Mouse (Mus musculus) lung, postnatal 14 days (tissue): ENCODE results near the gene Otud7b.
A peak's percentile ranks its signal among the peaks of the same experiment; 100 is the strongest.

ENCODE experiments used
- DNase-seq: peaks from one replicate; pipeline ENCODE4 v3.0.0; 2021

The Otud7b gene

GRCm38 (mm10) chr3:96087219-96087618 is 17.1 kb upstream of the Otud7b start:
- DNase-seq = no peak

GRCm38 (mm10) chr3:96087801-96088200 is 16.5 kb upstream of the Otud7b start:
- no peak for DNase-seq

GRCm38 (mm10) chr3:96089882-96090489 is 14.3 kb upstream of the Otud7b start:
- DNase-seq = no peak

- no peak for DNase-seq
Observed at GRCm38 (mm10) chr3:96091146-96091545, 13.2 kb upstream of the Otud7b start.

- DNase-seq = no peak
Observed at GRCm38 (mm10) chr3:96091966-96092365, 12.4 kb upstream of the Otud7b start.

GRCm38 (mm10) chr3:96093509-96093908 is 10.8 kb upstream of the Otud7b start:
- no peak for DNase-seq

GRCm38 (mm10) chr3:96094203-96094602 is 10.1 kb upstream of the Otud7b start:
- no peak for DNase-seq

- no peak for DNase-seq
Observed at GRCm38 (mm10) chr3:96098168-96098567, 6.2 kb upstream of the Otud7b start.

GRCm38 (mm10) chr3:96098616-96099267 is 5.6 kb upstream of the Otud7b start:
- DNase-seq = peak; percentile 75

GRCm38 (mm10) chr3:96102100-96102872 is 2.0 kb upstream of the Otud7b start:
- peak; percentile 62 for DNase-seq

GRCm38 (mm10) chr3:96103901-96104260 is 446 bp upstream of the Otud7b start:
- DNase-seq = no peak

GRCm38 (mm10) chr3:96105232-96105747 is 963 bp downstream of the Otud7b start:
- no peak for DNase-seq

GRCm38 (mm10) chr3:96106151-96106550 is 1.8 kb downstream of the Otud7b start:
- no peak for DNase-seq

- DNase-seq = no peak
Observed at GRCm38 (mm10) chr3:96108315-96108714, 4.0 kb downstream of the Otud7b start.

- DNase-seq = peak; percentile 37
Observed at GRCm38 (mm10) chr3:96113251-96113650, 8.9 kb downstream of the Otud7b start.

- DNase-seq = no peak
Observed at GRCm38 (mm10) chr3:96118142-96118541, 13.8 kb downstream of the Otud7b start.

GRCm38 (mm10) chr3:96118702-96119101 is 14.4 kb downstream of the Otud7b start:
- no peak for DNase-seq

GRCm38 (mm10) chr3:96124235-96124634 is 19.9 kb downstream of the Otud7b start:
- DNase-seq = no peak

GRCm38 (mm10) chr3:96128128-96128527 is 23.8 kb downstream of the Otud7b start:
- DNase-seq = no peak

GRCm38 (mm10) chr3:96132478-96132877 is 28.2 kb downstream of the Otud7b start:
- DNase-seq = no peak

GRCm38 (mm10) chr3:96133327-96133905 is 29.1 kb downstream of the Otud7b start:
- peak; percentile 11 for DNase-seq

GRCm38 (mm10) chr3:96135011-96135410 is 30.7 kb downstream of the Otud7b start:
- peak; percentile 41 for DNase-seq

- DNase-seq = peak; percentile 68
Observed at GRCm38 (mm10) chr3:96147950-96148349, 43.6 kb downstream of the Otud7b start.
